Mouse (Mus musculus) embryonic facial prominence, embryonic 13.5 days (tissue): Measurements from ENCODE around the gene Casc1. TPM values are rescaled to one million over a fixed set of nuclear protein-coding genes. Genes with fewer than 3 reads are reported as not detected.

ENCODE experiments used
- ATAC-seq: fragments of 200-750 bp; cut with Nextera tagmentation; 2 replicates; pipeline ENCODE4 v1.8.0; 2017; ENCODE audit warnings: low read depth; ENCODE audit not compliant: insufficient number of reproducible peaks, insufficient read depth, low FRiP score, low TSS enrichment
- H3K27ac ChIP-seq: fragments of 300-500 bp; sonication (generic); 2 replicates; pipeline ENCODE4 v1.5.1; 2015; ENCODE audit warnings: moderate library complexity, mild to moderate bottlenecking, inconsistent platforms
- H3K27me3 ChIP-seq: fragments of 300-500 bp; sonication (generic); 2 replicates; pipeline ENCODE4 v1.6.1; 2015; ENCODE audit warnings: mild to moderate bottlenecking, inconsistent platforms
- H3K36me3 ChIP-seq: fragments of 300-500 bp; sonication (generic); 2 replicates; pipeline ENCODE4 v1.6.1; 2015; ENCODE audit warnings: mild to moderate bottlenecking, inconsistent platforms
- H3K4me1 ChIP-seq: fragments of 300-500 bp; sonication (generic); 2 replicates; pipeline ENCODE4 v1.6.1; 2015; ENCODE audit warnings: inconsistent platforms
- H3K4me2 ChIP-seq: fragments of 300-500 bp; sonication (generic); 2 replicates; pipeline ENCODE4 v1.6.1; 2015; ENCODE audit warnings: moderate library complexity, mild to moderate bottlenecking, inconsistent platforms
- H3K4me3 ChIP-seq: fragments of 300-500 bp; sonication (generic); 2 replicates; pipeline ENCODE4 v1.5.1; 2015; ENCODE audit warnings: mild to moderate bottlenecking, inconsistent platforms
- H3K9ac ChIP-seq: fragments of 300-500 bp; sonication (generic); 2 replicates; pipeline ENCODE4 v1.6.1; 2015; ENCODE audit warnings: mild to moderate bottlenecking, inconsistent platforms
- H3K9me3 ChIP-seq: fragments of 300-500 bp; sonication (generic); 2 replicates; pipeline ENCODE4 v1.6.1; 2016; ENCODE audit warnings: inconsistent platforms
- WGBS: fragments of 180-500 bp; shearing (Covaris S2); methylation state at CpG from one replicate; pipeline ENCODE4 v1.1.7; 2015; ENCODE audit warnings: mixed read lengths; 5-methylcytosine and 5-hydroxymethylcytosine counted together
- polyA plus RNA-seq: library from polyadenylated mRNA; unstranded; fragments of >200 nt; fragmentation: Nextera tagmentation; extraction: Ambion mirVana; gene quantifications from 2 replicates; pipeline ENCODE4 v1.2.1, GENCODE M21; 2015

Casc1 gene
- polyA plus RNA-seq = 0.45 and 0.48 TPM in 2 replicates

DNA sequence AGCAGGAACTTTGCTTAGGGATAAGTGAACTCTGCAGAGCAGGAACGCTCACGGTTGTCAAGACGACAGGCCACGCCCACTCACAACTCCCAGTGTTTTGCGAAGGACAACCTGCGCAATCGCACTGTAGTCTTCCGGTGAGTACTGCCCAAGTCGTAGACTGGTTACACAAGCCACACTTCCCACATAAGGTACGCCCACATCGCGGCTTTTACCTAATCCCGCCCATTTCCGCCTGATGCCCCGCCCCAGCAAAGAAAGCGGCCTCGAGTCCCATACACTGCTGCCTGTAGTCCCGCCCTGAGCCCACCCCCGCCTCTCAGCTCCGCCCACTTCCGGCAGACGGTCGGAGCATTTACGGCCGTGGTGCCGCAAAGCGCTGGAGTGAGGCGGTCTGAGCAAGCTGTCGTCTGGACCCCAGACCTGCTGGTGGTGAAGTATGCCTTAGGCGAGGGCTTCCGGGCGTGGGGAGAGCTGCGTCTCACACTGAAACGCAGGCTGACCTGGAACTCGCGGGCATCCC, at the start of gene Casc1, which contains the start of gene Etfrf1:
Casc1 (minus strand) TSS at position 190 of the 523 bp plus-strand sequence.
Etfrf1 (plus strand) TSS at position 319 of the 523 bp plus-strand sequence.
- H3K27me3 ChIP-seq = no peaks in the 10 kb centered on the region
- peaks cover 14% of the 10 kb centered on the region for H3K4me1 ChIP-seq
- peak within 1 kb of the TSS; percentile 96 for H3K27ac ChIP-seq
- peak; percentile 100 for ATAC-seq
- WGBS = under 1% methylated on average over 36 of the region's 36 CpGs
- H3K9me3 ChIP-seq = no peaks in the 10 kb centered on the region
- H3K4me2 ChIP-seq = peak within 1 kb of the TSS; percentile 73
- peak within 1 kb of the TSS; percentile 87 for H3K9ac ChIP-seq
- peaks cover 4% of the 10 kb centered on the region for H3K36me3 ChIP-seq
- H3K4me3 ChIP-seq = peak within 1 kb of the TSS; percentile 72

DNA sequence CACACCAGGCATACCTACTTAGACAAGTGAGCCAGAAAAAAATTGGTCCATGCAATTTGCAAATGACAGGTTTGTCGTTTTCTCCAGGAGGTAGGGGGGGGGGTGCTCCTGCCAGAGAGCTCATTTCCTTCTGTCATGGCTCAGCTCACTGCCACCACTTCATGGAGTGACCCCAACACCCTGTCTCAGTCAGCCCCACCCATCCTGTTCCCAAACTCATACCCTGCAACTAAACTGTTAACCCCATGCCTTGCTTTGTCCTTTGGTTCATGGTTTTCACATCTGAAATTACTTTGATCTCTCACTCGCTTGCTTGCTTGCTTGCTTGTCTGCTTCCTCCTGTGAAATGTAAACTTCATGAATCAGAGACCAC, 45.9 kb upstream of the Casc1 start:
- Histone ChIP-seq H3K4me3 (no peak overlapping the region), H3K36me3 (no peaks in the 10 kb centered on the region), H3K9ac (no peak overlapping the region), H3K9me3 (no peaks in the 10 kb centered on the region), H3K27ac (no peak overlapping the region), H3K4me2 (no peak overlapping the region), H3K4me1 (0 out of 2 replicates have a peak, but pooled peaks cover 5% of the 10 kb centered on the region), H3K27me3 (no peaks in the 10 kb centered on the region)
- WGBS = 32% methylated on average over 2 of the region's 2 CpGs
- no peak for ATAC-seq

DNA sequence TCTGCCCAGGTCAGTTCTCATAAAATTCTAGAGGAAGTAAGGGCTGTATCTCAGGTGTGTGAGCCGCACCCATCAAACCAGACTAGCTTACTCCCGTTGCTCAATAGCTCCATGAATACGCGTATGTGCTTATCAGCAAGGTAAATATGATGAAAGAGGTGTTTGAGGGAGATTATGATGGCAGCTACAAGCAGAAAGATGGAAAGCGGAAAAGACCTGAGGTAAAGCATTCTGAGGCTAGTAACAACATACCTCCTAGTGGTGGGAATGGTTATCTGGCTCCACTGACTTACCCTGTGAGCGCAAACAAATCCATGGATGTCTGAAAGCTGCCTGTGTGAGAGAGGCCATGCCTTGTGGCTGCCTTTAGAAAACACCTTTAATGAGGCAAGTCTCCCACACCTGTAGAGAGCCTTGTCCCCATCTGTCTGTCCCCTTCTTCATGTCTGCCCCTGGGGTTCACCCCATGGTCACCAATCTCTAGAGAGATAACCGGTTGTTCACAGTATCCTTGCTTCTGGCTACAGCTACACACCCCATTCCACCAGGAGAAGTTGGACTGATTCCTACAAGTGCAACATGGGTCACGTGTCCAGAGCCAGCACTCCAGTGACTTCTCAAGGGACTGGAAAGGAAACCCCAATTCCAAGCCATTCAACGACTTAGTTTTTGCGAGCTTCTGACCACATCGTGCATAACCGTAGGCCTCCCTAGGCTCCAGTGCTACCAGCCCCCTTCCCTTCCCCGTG, 45.3 kb upstream of the Casc1 start:
- no peak overlapping the region for H3K4me2 ChIP-seq
- H3K9me3 ChIP-seq = no peaks in the 10 kb centered on the region
- no peak overlapping the region for H3K9ac ChIP-seq
- H3K27me3 ChIP-seq = no peaks in the 10 kb centered on the region
- no peak overlapping the region for H3K27ac ChIP-seq
- H3K4me1 ChIP-seq = 0 out of 2 replicates have a peak, but pooled peaks cover 5% of the 10 kb centered on the region
- no peak overlapping the region for H3K4me3 ChIP-seq
- 74% methylated on average over 13 of the region's 13 CpGs for WGBS
- no peak for ATAC-seq
- no peaks in the 10 kb centered on the region for H3K36me3 ChIP-seq

DNA sequence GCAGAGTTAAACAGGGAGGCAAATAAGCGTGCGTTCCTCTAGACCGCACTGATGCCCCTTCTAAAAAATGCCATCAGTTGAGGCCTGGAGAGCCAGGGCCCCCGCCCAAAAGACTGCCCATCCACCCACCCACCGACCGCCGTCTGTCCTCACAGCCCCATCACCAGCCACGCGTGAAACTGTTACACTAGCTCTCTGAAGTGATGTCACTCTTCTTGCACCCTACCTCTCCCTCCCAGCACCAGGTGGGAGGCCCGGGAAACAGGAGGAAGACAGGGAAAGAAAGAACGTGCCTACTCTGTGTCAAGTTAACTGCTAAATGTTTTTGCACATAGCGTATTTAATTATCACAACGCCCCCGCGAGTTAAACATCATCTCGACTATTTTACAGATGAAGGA, 40.0 kb upstream of the Casc1 start:
- Histone ChIP-seq H3K9me3 (no peaks in the 10 kb centered on the region), H3K27ac (peak overlapping the region; percentile 86), H3K27me3 (no peaks in the 10 kb centered on the region), H3K4me2 (peak overlapping the region; percentile 77), H3K4me1 (peaks cover 10% of the 10 kb centered on the region), H3K4me3 (peak overlapping the region; percentile 93), H3K36me3 (peaks cover 6% of the 10 kb centered on the region; the same call in 1 of the 2 replicates), H3K9ac (peak overlapping the region; percentile 95)
- no peak; the same call in 1 of the 2 replicates for ATAC-seq
- WGBS = 11% methylated on average over 16 of the region's 16 CpGs

DNA sequence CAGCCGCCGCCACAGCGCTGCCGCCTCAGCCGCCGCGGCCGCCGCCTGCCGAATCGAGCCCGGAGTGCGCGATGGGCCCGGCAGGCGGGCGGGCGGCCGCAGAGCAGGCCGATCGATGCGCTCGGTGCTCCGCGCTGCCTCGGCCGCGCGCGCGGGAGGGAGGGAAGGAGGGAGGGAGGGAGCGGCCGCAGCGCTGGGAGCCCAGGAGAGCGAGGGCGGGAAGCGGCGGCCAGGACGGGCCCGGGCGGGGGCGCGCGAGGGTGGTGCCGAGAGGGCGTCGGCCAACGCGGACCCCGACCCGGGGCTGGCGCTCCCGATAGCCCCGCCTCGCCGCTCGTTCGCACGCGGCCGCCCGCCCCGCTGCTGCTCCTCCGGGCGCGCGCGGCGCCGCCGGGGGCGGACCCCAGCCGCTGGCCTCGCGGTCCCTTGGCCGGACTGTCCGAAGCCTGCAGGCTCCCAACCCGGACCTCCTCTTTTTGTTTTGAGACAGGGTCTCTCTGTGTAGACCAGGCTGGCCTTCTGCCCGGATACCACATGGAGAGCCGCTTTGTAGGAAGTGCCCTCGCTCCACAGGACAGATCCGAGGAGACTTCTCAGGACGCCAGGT, 39.5 kb upstream of the Casc1 start, which contains the start of gene Kras:
Kras (minus strand) TSS at position 55 of the 607 bp plus-strand sequence.
- ATAC-seq = peak; percentile 91
- under 1% methylated on average over 62 of the region's 83 CpGs for WGBS

DNA sequence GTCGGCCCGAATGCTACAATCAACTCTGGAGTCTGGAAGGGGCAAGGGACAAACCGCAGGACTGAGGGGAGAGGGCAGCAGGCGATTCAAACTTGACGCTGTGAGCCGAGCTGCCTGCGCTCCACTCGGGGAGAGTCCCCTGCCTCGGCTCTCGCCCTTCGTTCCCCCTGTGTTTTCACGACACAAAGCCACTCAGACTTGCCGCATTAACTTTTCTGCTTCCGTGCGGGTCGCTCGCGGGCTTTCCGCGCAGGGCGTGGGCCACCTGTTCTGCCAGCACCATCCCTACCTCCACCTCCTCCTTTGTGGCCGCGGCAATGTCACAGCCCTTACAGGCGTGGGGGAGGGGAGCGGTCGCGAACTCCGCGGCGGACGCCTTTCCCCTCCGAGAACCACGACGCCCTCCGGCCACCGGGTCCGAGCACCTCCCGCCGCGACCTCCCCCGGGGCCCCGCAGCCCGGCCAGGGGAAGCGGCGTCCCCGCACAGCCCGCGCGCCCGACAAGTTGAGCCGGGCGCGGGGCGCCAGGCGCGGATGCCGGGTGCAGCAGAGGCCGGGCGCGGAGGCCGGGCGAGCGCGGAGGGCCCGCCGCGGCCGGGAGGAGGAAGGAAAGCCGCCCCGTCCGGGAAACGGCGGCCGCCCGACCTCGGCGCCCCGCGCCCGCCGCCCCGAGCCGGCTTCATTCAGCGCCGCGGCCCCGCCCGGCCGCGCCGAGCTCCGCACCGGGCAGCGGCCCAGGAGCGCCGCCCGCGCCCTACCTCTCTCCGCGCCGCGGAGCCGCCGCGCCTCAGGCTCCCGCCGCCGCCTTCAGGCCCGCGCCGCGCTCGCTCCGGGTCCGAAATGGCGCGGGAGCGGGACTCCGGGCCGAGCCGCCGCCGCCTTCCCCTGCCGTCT, 38.7 kb upstream of the Casc1 start:
- Histone ChIP-seq H3K36me3 (peaks cover 16% of the 10 kb centered on the region), H3K9ac (peak overlapping the region; percentile 95), H3K4me2 (peak overlapping the region; percentile 77), H3K9me3 (no peaks in the 10 kb centered on the region), H3K4me1 (peaks cover 10% of the 10 kb centered on the region), H3K4me3 (peak overlapping the region; percentile 93), H3K27me3 (no peaks in the 10 kb centered on the region), H3K27ac (peak overlapping the region; percentile 86)
- under 1% methylated on average over 89 of the region's 124 CpGs for whole genome bisulfite sequencing
- peak; percentile 34 for ATAC-seq

More for the DNA sequence above, 39.5 kb upstream of the Casc1 start, which contains the start of gene Kras:
- peak within 1 kb of the TSS; percentile 95 for H3K9ac ChIP-seq
- H3K27me3 ChIP-seq = no peaks in the 10 kb centered on the region
- H3K27ac ChIP-seq = peak within 1 kb of the TSS; percentile 86
- peaks cover 11% of the 10 kb centered on the region for H3K36me3 ChIP-seq
- H3K9me3 ChIP-seq = no peaks in the 10 kb centered on the region
- H3K4me3 ChIP-seq = peak within 1 kb of the TSS; percentile 93
- peaks cover 10% of the 10 kb centered on the region for H3K4me1 ChIP-seq
- H3K4me2 ChIP-seq = peak within 1 kb of the TSS; percentile 77

DNA sequence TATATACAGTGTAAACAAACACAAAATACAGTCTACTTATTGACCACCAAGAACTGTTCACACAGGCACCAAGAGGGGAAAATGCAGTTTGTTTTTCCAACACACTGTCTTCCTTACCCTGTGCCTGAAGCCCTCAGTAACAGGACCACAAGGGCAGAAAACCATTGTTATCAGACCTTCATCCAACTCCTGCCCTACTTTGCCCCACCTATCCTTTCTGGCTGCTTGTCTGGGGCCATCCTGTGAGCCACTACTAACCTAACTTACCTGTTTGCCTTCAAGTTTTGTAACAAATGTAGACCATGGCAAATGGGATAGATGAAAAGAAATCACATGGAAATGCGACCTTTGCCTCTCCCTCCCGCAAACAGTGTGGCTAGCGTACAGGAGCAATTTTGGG, 37.1 kb upstream of the Casc1 start:
- H3K27me3 ChIP-seq = no peaks in the 10 kb centered on the region
- no peak for ATAC-seq
- H3K27ac ChIP-seq = no peak overlapping the region
- no peak overlapping the region; the same call in 1 of the 2 replicates for H3K9ac ChIP-seq
- 50% methylated on average over 3 of the region's 3 CpGs for WGBS
- H3K4me1 ChIP-seq = peaks cover 10% of the 10 kb centered on the region
- H3K4me2 ChIP-seq = peak overlapping the region; percentile 26
- no peaks in the 10 kb centered on the region for H3K9me3 ChIP-seq
- peak overlapping the region; percentile 6; the same call in 1 of the 2 replicates for H3K4me3 ChIP-seq
- H3K36me3 ChIP-seq = peaks cover 17% of the 10 kb centered on the region

DNA sequence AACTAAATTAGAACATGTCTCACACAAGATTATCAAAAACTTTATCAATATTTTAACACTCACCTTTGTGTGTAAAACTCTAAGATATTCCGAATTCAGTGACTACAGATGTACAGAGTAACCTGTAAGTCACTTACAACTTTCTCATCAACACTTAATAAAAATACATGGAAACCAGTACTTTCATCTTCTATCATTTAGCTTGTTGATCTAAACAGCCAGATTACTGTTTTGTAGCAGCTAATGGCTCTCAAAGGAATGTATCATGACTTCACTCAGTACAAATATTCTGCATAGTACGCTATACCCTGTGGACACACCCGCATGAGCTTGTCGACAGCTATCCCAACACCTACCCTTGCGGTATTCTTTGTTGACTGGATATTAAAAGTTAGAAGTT, 36.0 kb upstream of the Casc1 start:
- WGBS = 90% methylated on average over 5 of the region's 5 CpGs
- Histone ChIP-seq H3K4me1 (peaks cover 10% of the 10 kb centered on the region), H3K4me2 (no peak overlapping the region), H3K9ac (no peak overlapping the region), H3K36me3 (peaks cover 17% of the 10 kb centered on the region), H3K27me3 (no peaks in the 10 kb centered on the region), H3K27ac (no peak overlapping the region), H3K4me3 (no peak overlapping the region), H3K9me3 (no peaks in the 10 kb centered on the region)
- no peak for ATAC-seq

DNA sequence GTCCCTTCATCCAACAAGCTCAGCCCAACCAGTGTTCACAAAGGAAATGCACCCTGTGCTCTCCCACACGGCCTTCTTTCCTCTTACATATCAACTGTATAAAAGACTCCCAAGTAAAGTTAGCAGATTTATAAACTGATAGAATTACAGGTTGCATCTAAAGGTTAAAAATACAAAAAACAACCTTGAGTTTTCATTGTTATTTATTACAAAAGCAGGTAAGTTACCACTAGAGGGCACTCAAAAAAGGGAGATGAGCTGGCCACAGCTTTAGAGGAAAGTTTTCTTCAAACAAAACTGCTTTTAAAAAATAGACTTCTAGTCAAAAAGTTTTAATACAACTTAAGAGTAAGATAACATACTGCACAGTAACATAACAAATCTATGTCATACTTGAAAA, 31.7 kb upstream of the Casc1 start:
- Histone ChIP-seq H3K27me3 (no peaks in the 10 kb centered on the region), H3K27ac (no peak overlapping the region), H3K4me1 (no peaks in the 10 kb centered on the region), H3K9me3 (no peaks in the 10 kb centered on the region), H3K9ac (no peak overlapping the region), H3K4me2 (no peak overlapping the region), H3K4me3 (no peak overlapping the region), H3K36me3 (peaks cover 39% of the 10 kb centered on the region)
- ATAC-seq = no peak
- 50% methylated on average over 1 of the region's 1 CpGs for WGBS

DNA sequence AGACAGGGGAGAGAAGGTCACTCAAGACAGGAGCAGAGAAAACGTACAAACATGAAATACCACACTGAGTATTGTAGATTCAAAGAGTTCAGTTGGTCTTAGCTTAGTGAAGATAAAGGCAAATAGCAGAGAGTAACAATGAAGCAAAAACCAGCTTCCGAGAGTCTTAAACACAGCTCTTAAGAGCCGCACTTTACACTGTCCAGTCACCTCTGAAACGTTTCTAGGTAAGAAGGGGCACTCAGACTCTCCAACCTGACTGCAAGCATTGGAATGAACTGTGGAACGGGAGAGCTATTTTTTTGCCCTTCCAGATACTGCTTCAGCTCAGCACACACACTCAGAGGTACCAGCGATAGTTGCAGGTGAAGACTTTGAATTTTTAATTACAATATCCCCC, 29.5 kb upstream of the Casc1 start:
- 93% methylated on average over 6 of the region's 6 CpGs for WGBS
- Histone ChIP-seq H3K36me3 (peaks cover 27% of the 10 kb centered on the region), H3K9ac (no peak overlapping the region), H3K27me3 (no peaks in the 10 kb centered on the region), H3K4me3 (no peak overlapping the region), H3K27ac (no peak overlapping the region), H3K4me2 (no peak overlapping the region), H3K9me3 (no peaks in the 10 kb centered on the region), H3K4me1 (no peaks in the 10 kb centered on the region)
- ATAC-seq = no peak

DNA sequence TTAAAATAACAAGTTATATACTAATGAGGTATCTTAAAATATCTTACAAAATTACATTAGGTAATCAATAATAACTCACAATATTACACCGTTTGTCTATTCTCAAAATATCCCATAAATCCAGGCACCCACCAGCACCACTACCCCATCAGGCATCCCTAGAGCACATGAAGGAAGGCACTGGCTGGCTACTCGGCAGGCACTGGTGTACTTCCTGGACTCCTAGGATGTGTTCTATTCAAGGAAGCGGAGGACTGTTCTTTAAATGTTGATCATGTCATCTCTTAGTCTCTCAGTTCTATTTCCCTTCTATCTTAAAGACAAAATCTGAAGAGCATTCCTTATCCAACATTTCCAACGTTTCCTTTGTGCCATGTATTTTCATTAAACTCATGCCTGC, 26.3 kb upstream of the Casc1 start:
- no peak overlapping the region for H3K4me3 ChIP-seq
- H3K9me3 ChIP-seq = no peaks in the 10 kb centered on the region
- no peaks in the 10 kb centered on the region for H3K27me3 ChIP-seq
- 79% methylated on average over 4 of the region's 4 CpGs for WGBS
- no peak overlapping the region for H3K4me2 ChIP-seq
- no peaks in the 10 kb centered on the region for H3K4me1 ChIP-seq
- H3K27ac ChIP-seq = no peak overlapping the region
- H3K9ac ChIP-seq = no peak overlapping the region
- ATAC-seq = no peak
- peaks cover 25% of the 10 kb centered on the region for H3K36me3 ChIP-seq
